Mouse (Mus musculus) CH12.LX (cell line): ENCODE measurements at regions not wholly inside any gene's neighbourhood (a gene's known extent, or its start where the extent isn't known, plus 50 kb on each side); places are given as distances from the start of the nearest gene placed in this dataset.
A peak's percentile ranks its signal among the peaks of the same experiment; 100 is the strongest.

Experiments used
- DNase-seq: peaks from one replicate; pipeline ENCODE4 v3.0.0-alpha.2; 2013; ENCODE audit errors: extremely low read depth
- H3K27ac ChIP-seq: 2 replicates; pipeline ENCODE4 v1.5.1; 2012; ENCODE audit warnings: low read depth, mild to moderate bottlenecking, control low read depth, moderate library complexity; ENCODE audit not compliant: insufficient read depth
- H3K27me3 ChIP-seq: replicated peaks from 2 replicates; pipeline ENCODE3; 2012; ENCODE audit warnings: inconsistent platforms
- H3K36me3 ChIP-seq, 2 experiments: replicated peaks in 1 of 2; 2 replicates each; pipeline versions ENCODE3 to v1.6.1; 2012; ENCODE audit warnings: inconsistent platforms in 1 of 2, low read length in 1 of 2, mild to moderate bottlenecking in 1 of 2, mixed read lengths in 1 of 2, moderate library complexity in 1 of 2; ENCODE audit not compliant: control insufficient read depth in 1 of 2, insufficient read depth in 1 of 2
- H3K4me1 ChIP-seq, 2 experiments: 2 replicates each; pipeline ENCODE4 v1.6.1; 2012; ENCODE audit warnings: inconsistent platforms in 1 of 2, moderate library complexity in 1 of 2; ENCODE audit not compliant: insufficient read depth in 2 of 2, control insufficient read depth in 1 of 2
- H3K4me2 ChIP-seq: 2 replicates; pipeline ENCODE4 v1.6.1; 2012; ENCODE audit warnings: low read depth, mild to moderate bottlenecking, control low read depth; ENCODE audit not compliant: poor library complexity, insufficient read depth, severe bottlenecking
- H3K4me3 ChIP-seq, 3 experiments: fragments of 150-350 bp in 1 of 3; sonication (generic) in 1 of 3; replicated peaks in 1 of 3; 2 replicates each; pipeline versions ENCODE3 to v1.5.1; 2011 to 2012; ENCODE audit warnings: low read depth in 2 of 3, low read length in 2 of 3, mild to moderate bottlenecking in 2 of 3, moderate library complexity in 2 of 3, control low read depth in 1 of 3, improper control_type of control experiment in 1 of 3, inconsistent platforms in 1 of 3, mixed read lengths in 1 of 3; ENCODE audit not compliant: poor library complexity in 1 of 3
- H3K79me2 ChIP-seq: replicated peaks from 2 replicates; pipeline ENCODE4 v1.6.1; 2012; ENCODE audit warnings: mild to moderate bottlenecking, moderate library complexity; ENCODE audit not compliant: control insufficient read depth, poor library complexity, insufficient read depth, severe bottlenecking; ENCODE audit errors: extremely low read depth
- H3K9ac ChIP-seq: 2 replicates; pipeline ENCODE4 v1.6.1; 2012; ENCODE audit warnings: low read depth, mild to moderate bottlenecking, control low read depth, moderate library complexity; ENCODE audit not compliant: insufficient read depth
- H3K9me3 ChIP-seq: replicated peaks from 2 replicates; pipeline ENCODE3; 2012; ENCODE audit warnings: low read length, inconsistent platforms, mixed read lengths
- CHD2 ChIP-seq: IDR thresholded peaks from 2 replicates; pipeline ENCODE4 v1.6.1; 2011; ENCODE audit warnings: low read length, improper control_type of control experiment
- E2F4 ChIP-seq: IDR thresholded peaks from 2 replicates; pipeline ENCODE4 v1.6.1; 2011; ENCODE audit warnings: low read depth, low read length, improper control_type of control experiment; ENCODE audit not compliant: insufficient replicate concordance
- EP300 ChIP-seq: IDR thresholded peaks from 2 replicates; pipeline ENCODE4 v1.6.1; 2011; ENCODE audit warnings: low read length, improper control_type of control experiment
- GABPA ChIP-seq: IDR thresholded peaks from 2 replicates; pipeline ENCODE4 v1.6.1; 2012; ENCODE audit warnings: low read depth, low read length, improper control_type of control experiment, inconsistent platforms; ENCODE audit not compliant: insufficient replicate concordance
- HCFC1 ChIP-seq: IDR thresholded peaks from 2 replicates; pipeline ENCODE4 v1.6.1; 2012; ENCODE audit warnings: low read depth, mild to moderate bottlenecking, inconsistent platforms, low read length, improper control_type of control experiment
- MAFK ChIP-seq: IDR thresholded peaks from 2 replicates; pipeline ENCODE4 v1.6.1; 2011; ENCODE audit warnings: low read length, improper control_type of control experiment; ENCODE audit not compliant: insufficient replicate concordance
- NELFE ChIP-seq: IDR thresholded peaks from 2 replicates; pipeline ENCODE4 v1.6.1; 2011; ENCODE audit warnings: low read depth, low read length, improper control_type of control experiment
- NRF1 ChIP-seq: IDR thresholded peaks from 2 replicates; pipeline ENCODE4 v1.6.1; 2014; ENCODE audit warnings: low read depth, mild to moderate bottlenecking, inconsistent platforms, low read length, improper control_type of control experiment, moderate library complexity
- PAX5 ChIP-seq: IDR thresholded peaks from 2 replicates; pipeline ENCODE4 v1.6.1; 2012; ENCODE audit warnings: low read length, inconsistent platforms, mixed read lengths
- RCOR1 ChIP-seq: conservative IDR thresholded peaks from 2 replicates; pipeline ENCODE4 v1.6.1; 2012; ENCODE audit warnings: low read depth, mild to moderate bottlenecking, inconsistent platforms, low read length, improper control_type of control experiment
- TCF12 ChIP-seq: IDR thresholded peaks from 2 replicates; pipeline ENCODE4 v1.6.1; 2014; ENCODE audit warnings: low read depth, mild to moderate bottlenecking, inconsistent platforms, low read length, improper control_type of control experiment
- USF2 ChIP-seq: conservative IDR thresholded peaks from 2 replicates; pipeline ENCODE4 v1.6.1; 2011; ENCODE audit warnings: low read depth, low read length, improper control_type of control experiment
- ZC3H11A ChIP-seq: IDR thresholded peaks from 2 replicates; pipeline ENCODE4 v1.6.1; 2012; ENCODE audit warnings: low read depth, mild to moderate bottlenecking, inconsistent platforms, low read length, improper control_type of control experiment
- dilution Hi-C: fragments of 300-500 bp; cut with MboI; formaldehyde crosslinking; loops from 2 replicates; pipeline ENCODE4 v1.14.3; 2020; ENCODE audit warnings: low sequenced_read_pairs; ENCODE audit not compliant: extremely low pct_unique_long_range_greater_than_20kb, extremely low pct_ligation_motif_present
- in situ Hi-C: fragments of 300-500 bp; cut with MboI; formaldehyde crosslinking; loops from 3 replicates; pipeline ENCODE4 v1.14.3; 2019; ENCODE audit warnings: low sequenced_read_pairs, low pct_ligation_motif_present, low pct_unique_long_range_greater_than_20kb, mixed read lengths

DNA sequence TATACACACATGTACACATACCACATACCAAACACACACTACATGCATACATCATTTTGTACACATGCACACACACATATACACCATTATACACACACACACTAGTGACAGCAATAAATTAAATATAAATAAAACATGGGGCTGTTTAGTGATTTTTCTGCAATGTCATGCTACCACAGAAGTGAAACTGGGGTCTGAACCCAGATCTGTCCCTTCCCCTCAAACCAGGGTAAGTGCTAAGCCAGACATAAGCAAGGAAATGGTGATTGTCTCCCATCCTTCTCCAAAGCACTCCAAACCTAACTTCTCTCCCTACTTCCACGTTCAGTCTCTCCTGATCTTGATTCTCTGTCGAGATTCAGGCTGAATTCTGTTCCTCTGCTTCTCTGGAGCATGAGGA lies 109.3 kb downstream of the Tbx19 start:
- Histone ChIP-seq H3K9ac (no peak overlapping the region), H3K79me2 (no peaks in the 10 kb centered on the region), H3K4me1 (no peaks in the 10 kb centered on the region), H3K27ac (no peak overlapping the region), H3K36me3 (no peaks in the 10 kb centered on the region), H3K4me3 (no peak overlapping the region), H3K27me3 (no peaks in the 10 kb centered on the region), H3K4me2 (peak overlapping the region; percentile 9; the same call in 1 of the 2 replicates), H3K9me3 (no peaks in the 10 kb centered on the region)
- dilution Hi-C loops: no loop called here
- no peak for DNase-seq
- no peak for TF ChIP-seq PAX5
- TF ChIP-seq USF2: no peak
- TF ChIP-seq NRF1: no peak
- no peak for TF ChIP-seq ZC3H11A
- no peak for TF ChIP-seq TCF12
- in situ Hi-C loops: no loop called here

DNA sequence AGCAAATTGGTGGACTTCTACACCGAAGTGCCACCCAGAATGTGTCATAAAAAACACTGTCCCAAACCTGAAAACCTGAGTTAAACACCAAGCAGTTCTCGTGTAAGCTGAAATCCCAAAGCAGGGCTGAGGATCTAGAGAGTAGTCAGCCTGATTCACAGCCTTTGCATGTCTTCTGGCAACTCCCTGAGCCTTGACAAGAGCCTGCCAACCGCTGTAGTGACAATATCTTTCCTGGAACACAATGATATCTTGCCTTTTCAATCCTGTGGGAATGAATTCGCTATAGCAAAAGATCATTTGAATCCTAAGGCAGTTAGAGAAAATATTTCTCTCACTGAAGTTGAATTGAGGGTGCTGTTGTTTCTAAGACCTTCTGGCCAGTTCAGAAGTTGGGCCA lies 110.4 kb downstream of the Tbx19 start:
- H3K9ac ChIP-seq: no peak overlapping the region
- H3K36me3 ChIP-seq: no peaks in the 10 kb centered on the region
- no peaks in the 10 kb centered on the region for H3K79me2 ChIP-seq
- in situ Hi-C loops (no loop called here), dilution Hi-C loops (no loop called here)
- DNase-seq: no peak
- no peak for TF ChIP-seq NELFE
- no peak for TF ChIP-seq EP300
- TF ChIP-seq GABPA: no peak
- TF ChIP-seq RCOR1: no peak
- TF ChIP-seq MAFK: no peak
- TF ChIP-seq HCFC1: no peak
- no peak for TF ChIP-seq E2F4
- H3K27ac ChIP-seq: no peak overlapping the region
- no peak overlapping the region for H3K4me2 ChIP-seq
- no peak overlapping the region for H3K4me3 ChIP-seq
- H3K4me1 ChIP-seq: no peaks in the 10 kb centered on the region
- H3K27me3 ChIP-seq: no peaks in the 10 kb centered on the region
- H3K9me3 ChIP-seq: no peaks in the 10 kb centered on the region

DNA sequence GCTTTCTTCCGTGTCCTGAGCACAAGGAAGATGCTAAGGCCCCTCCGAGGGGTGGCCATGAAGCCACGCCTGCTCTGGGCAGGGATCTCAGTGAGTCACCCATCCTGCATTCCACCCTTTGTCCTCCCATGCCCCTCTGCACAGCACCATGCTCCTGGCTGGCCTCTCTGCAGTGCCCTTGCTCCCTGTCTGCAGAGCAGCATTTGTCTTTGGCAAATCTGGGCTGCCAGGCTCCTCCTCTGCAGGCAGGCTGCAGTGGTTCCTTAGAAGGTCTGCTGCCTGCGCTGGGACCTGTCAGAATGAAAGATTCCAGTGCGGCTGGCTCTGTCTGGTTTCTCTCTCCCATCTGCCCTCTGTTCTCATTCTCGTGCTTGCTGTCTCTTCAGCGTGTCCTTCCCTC lies 111.3 kb upstream of the Xcl1 start:
- DNase-seq: no peak
- Histone ChIP-seq H3K27ac (no peak overlapping the region), H3K9ac (no peak overlapping the region), H3K4me2 (no peak overlapping the region), H3K27me3 (no peaks in the 10 kb centered on the region), H3K4me3 (no peak overlapping the region), H3K9me3 (no peaks in the 10 kb centered on the region), H3K36me3 (no peaks in the 10 kb centered on the region), H3K4me1 (no peaks in the 10 kb centered on the region), H3K79me2 (no peaks in the 10 kb centered on the region)
- dilution Hi-C loops: no loop called here
- in situ Hi-C loops: no loop called here
- no peak for TF ChIP-seq CHD2
- no peak for TF ChIP-seq E2F4
